Mouse (Mus musculus): ENCODE data around the gene Nipal1.

DNA sequence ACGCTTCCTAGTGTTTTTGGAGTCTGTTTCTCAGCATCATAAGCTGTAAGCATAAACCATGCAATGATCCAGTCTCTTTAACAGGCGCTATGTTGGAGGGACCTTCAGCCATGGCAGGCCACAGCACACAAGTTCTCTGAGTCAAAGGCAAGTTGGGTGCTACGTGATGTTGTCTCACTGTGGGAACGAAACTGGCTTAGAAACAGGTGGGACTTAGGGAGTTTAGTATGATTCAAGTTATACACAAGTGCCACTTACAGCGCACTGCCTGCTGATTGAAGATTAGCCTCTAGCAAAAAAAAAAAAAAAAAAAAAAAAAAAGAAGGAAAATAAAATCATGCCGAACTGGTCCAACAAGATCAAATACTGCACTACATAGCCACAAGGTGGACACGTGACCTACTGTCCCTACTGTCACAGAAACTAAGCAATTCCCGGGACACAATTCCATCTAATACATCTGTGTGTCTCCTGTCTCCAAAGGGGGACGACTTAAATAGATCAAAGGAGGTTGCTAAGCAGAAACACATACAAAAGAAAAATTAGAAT lies 27.5 kb downstream of the Nipal1 start:
- TF ChIP-seq CTCF (IDR thresholded peaks at IDR 0.05; ENCODE audit: extremely low read depth, insufficient read depth, insufficient read length, insufficient replicate concordance) = no peak
- TF ChIP-seq POLR2A (IDR thresholded peaks at IDR 0.05; ENCODE audit: low read depth, low read length) = no peak
